Comparison of ENCODE assay signal across 21 mouse cellular contexts in genomic region chr19:53898498-53898897, GRCm38 (mm10). TPM values are rescaled to one million over a fixed set of nuclear protein-coding genes. Genes with fewer than 3 reads are reported as not detected.
DNase-seq lines count a peak whose midpoint lies in the region; ATAC-seq and TF ChIP-seq lines count a peak whose summit lies in the region.
"Had no signal": no experiment of that assay in that cellular context is flagged by ENCODE, and none has a peak within 500 bp of the region (broad histone marks: within the 10 kb centered on the region; RNA-seq: fewer than 3 reads in every experiment).

No protein-coding gene starts in this region.

- H3K4me1 ChIP-seq in heart, embryonic 10.5 days: peaks cover 15% of the 10 kb centered on the region
- H3K4me1 ChIP-seq in spleen, adult 2 months (ENCODE audit: control insufficient read depth, insufficient read depth, insufficient read length): peaks cover 43% of the 10 kb centered on the region
- peaks cover 10% of the 10 kb centered on the region; the same call in 1 of the 2 replicates for H3K4me1 ChIP-seq in stomach, postnatal 0 days (replicated peaks; ENCODE audit: control insufficient read depth, insufficient read depth)

- peak overlapping the region; percentile 56; the same call in 1 of the 2 replicates for H3K27ac ChIP-seq in heart, embryonic 10.5 days
- peak overlapping the region; percentile 6; the same call in 1 of the 2 replicates for H3K27ac ChIP-seq in spleen, adult 2 months (ENCODE audit: insufficient read depth, low read length)
- peak overlapping the region; percentile 59 for H3K27ac ChIP-seq in stomach, postnatal 0 days (replicated peaks)
- H3K27ac ChIP-seq: embryonic facial prominence, embryonic 12.5 days; forebrain, embryonic 15.5 days; hindbrain, embryonic 14.5 days; liver, embryonic 13.5 days had no signal

- H3K9me3 ChIP-seq in heart, embryonic 10.5 days: no peaks in the 10 kb centered on the region
- no peaks in the 10 kb centered on the region for H3K9me3 ChIP-seq in stomach, postnatal 0 days (ENCODE audit: control insufficient read depth, low read length)
- H3K9me3 ChIP-seq: embryonic facial prominence, embryonic 12.5 days; forebrain, embryonic 15.5 days; liver, embryonic 13.5 days had no signal

- no peaks in the 10 kb centered on the region for H3K27me3 ChIP-seq in heart, embryonic 10.5 days (ENCODE audit: insufficient read depth, poor library complexity, severe bottlenecking)
- no peaks in the 10 kb centered on the region for H3K27me3 ChIP-seq in spleen, adult 2 months (ENCODE audit: control insufficient read depth, insufficient read depth, low read length)
- no peaks in the 10 kb centered on the region for H3K27me3 ChIP-seq in stomach, postnatal 0 days (ENCODE audit: control insufficient read depth, insufficient read depth, low read length)
- H3K27me3 ChIP-seq: embryonic facial prominence, embryonic 12.5 days; forebrain, embryonic 15.5 days; liver, embryonic 13.5 days had no signal

- TF ChIP-seq POLR2A in spleen, adult 2 months (IDR thresholded peaks at IDR 0.05; ENCODE audit: low read depth, low read length): no peak

- TF ChIP-seq CTCF in spleen, adult 2 months (IDR thresholded peaks at IDR 0.05; ENCODE audit: extremely low read depth, insufficient read depth, insufficient read length, insufficient replicate concordance): no peak
- TF ChIP-seq CTCF in stomach, postnatal 0 days (IDR thresholded peaks at IDR 0.05; ENCODE audit: low read depth): no peak

- peak; percentile 36 for DNase-seq in adrenal gland, postnatal 14 days
- no peak for DNase-seq in adrenal gland, postnatal 36 days
- peak; percentile 73 for DNase-seq in heart, embryonic 10.5 days (ENCODE audit: low spot score)
- no peak for DNase-seq in heart, postnatal 36 days
- no peak for DNase-seq in spleen, adult 2 months (ENCODE audit: low read depth in 1 of 2, low spot score in 2 of 2)
- DNase-seq in spleen, postnatal 14 days (ENCODE audit: low spot score in 2 of 2): no peak
- peak; percentile 13 for DNase-seq in stomach, postnatal 0 days (ENCODE audit: low spot score)
- DNase-seq in kidney, adult 9 months: no peak
- DNase-seq: adrenal gland, adult 2 months; cerebellum, adult 11-12 months; cerebellum, postnatal 25 days; kidney, adult 11 months; kidney, postnatal 14 days; liver, embryonic 13.5 days; midbrain, embryonic 14.5 days; right cerebral cortex, postnatal 4 days had no signal

- 76% methylated on average over 4 of the region's 4 CpGs for whole genome bisulfite sequencing in heart, embryonic 10.5 days
- WGBS in spleen, adult 2 months: 81% methylated on average over 4 of the region's 4 CpGs
- 80% methylated on average over 4 of the region's 4 CpGs for WGBS in stomach, postnatal 0 days

- no peak overlapping the region for H3K4me3 ChIP-seq in heart, embryonic 10.5 days
- no peak overlapping the region for H3K4me3 ChIP-seq in spleen, adult 2 months (ENCODE audit: extremely low read depth, insufficient read depth, insufficient read length)
- H3K4me3 ChIP-seq in stomach, postnatal 0 days (ENCODE audit: low read depth, low read length): no peak overlapping the region
- H3K4me3 ChIP-seq: embryonic facial prominence, embryonic 12.5 days; forebrain, embryonic 15.5 days; liver, embryonic 13.5 days; myocyte had no signal

- no peak overlapping the region for H3K4me2 ChIP-seq in stomach, postnatal 0 days (replicated peaks; ENCODE audit: low read depth)
- H3K4me2 ChIP-seq: embryonic facial prominence, embryonic 12.5 days; forebrain, embryonic 15.5 days; hindbrain, embryonic 14.5 days; liver, embryonic 13.5 days had no signal

- ATAC-seq in stomach, postnatal 0 days (ENCODE audit: low FRiP score, low TSS enrichment): no peak
- ATAC-seq: CD4-positive, CD25-positive, alpha-beta regulatory T cell, adult 4 months; forebrain, embryonic 15.5 days had no signal

- intact Hi-C loops in heart, postnatal 36 days (cut with DNase I): no loop called here

- no peak for TF ChIP-seq EP300 in stomach, postnatal 0 days (optimal IDR thresholded peaks at IDR 0.05)

- H3K9ac ChIP-seq in stomach, postnatal 0 days (ENCODE audit: low read length): no peak overlapping the region
- H3K9ac ChIP-seq: embryonic facial prominence, embryonic 12.5 days; forebrain, embryonic 15.5 days; hindbrain, embryonic 14.5 days; liver, embryonic 13.5 days had no signal

- H3K36me3 ChIP-seq in heart, embryonic 10.5 days: no peaks in the 10 kb centered on the region
- H3K36me3 ChIP-seq in spleen, adult 2 months (ENCODE audit: control insufficient read depth, insufficient read depth, low read length): no peaks in the 10 kb centered on the region
- no peaks in the 10 kb centered on the region for H3K36me3 ChIP-seq in stomach, postnatal 0 days (ENCODE audit: control insufficient read depth, insufficient read depth, low read length)
- H3K36me3 ChIP-seq: embryonic facial prominence, embryonic 12.5 days; forebrain, embryonic 15.5 days; liver, embryonic 13.5 days had no signal

RNA-seq across cellular contexts. Expression of gene Pdcd4, which starts 6.5 kb away (rescaled TPM):
- total RNA-seq in adrenal gland, postnatal 14 days (2021): 109 and 110 TPM in 2 replicates
- 100 to 1,000 TPM in 1 of 2 experiments, 10 to 100 TPM in 1; 83.2 to 121 TPM for total RNA-seq in adrenal gland, postnatal 36 days (2021)
- 31.4 and 35.0 TPM in 2 replicates for polyA plus RNA-seq in heart, embryonic 10.5 days (2016; fragmentation: Nextera tagmentation; extraction: Ambion mirVana)
- total RNA-seq in heart, postnatal 36 days (2021): 10 to 100 TPM; 23.1 to 27.5 TPM
- 8.7 and 9.4 TPM in 2 replicates for polyA plus RNA-seq in spleen, adult 2 months (2012; rRNA removed)
- 204 and 217 TPM in 2 replicates for polyA plus RNA-seq in stomach, postnatal 0 days (2015; fragmentation: Nextera tagmentation; extraction: Ambion mirVana)

RNA-seq across cellular contexts. Expression of gene Shoc2, which starts 45.6 kb away (rescaled TPM):
- total RNA-seq in adrenal gland, postnatal 14 days (2021): 42.0 and 44.8 TPM in 2 replicates
- 10 to 100 TPM; 47.5 to 52.6 TPM for total RNA-seq in adrenal gland, postnatal 36 days (2021)
- 51.0 and 54.7 TPM in 2 replicates for polyA plus RNA-seq in heart, embryonic 10.5 days (2016; fragmentation: Nextera tagmentation; extraction: Ambion mirVana)
- 10 to 100 TPM; 28.6 to 29.1 TPM for total RNA-seq in heart, postnatal 36 days (2021)
- 5.1 and 5.6 TPM in 2 replicates for polyA plus RNA-seq in spleen, adult 2 months (2012; rRNA removed)
- polyA plus RNA-seq in stomach, postnatal 0 days (2015; fragmentation: Nextera tagmentation; extraction: Ambion mirVana): 31.7 and 33.9 TPM in 2 replicates

RNA-seq across cellular contexts. Expression of gene Bbip1, which starts 45.9 kb away (rescaled TPM):
- 23.2 and 26.1 TPM in 2 replicates for total RNA-seq in adrenal gland, postnatal 14 days (2021)
- 10 to 100 TPM; 26.2 to 29.1 TPM for total RNA-seq in adrenal gland, postnatal 36 days (2021)
- 63.5 and 69.3 TPM in 2 replicates for polyA plus RNA-seq in heart, embryonic 10.5 days (2016; fragmentation: Nextera tagmentation; extraction: Ambion mirVana)
- total RNA-seq in heart, postnatal 36 days (2021): 10 to 100 TPM; 34.9 to 36.2 TPM
- polyA plus RNA-seq in spleen, adult 2 months (2012; rRNA removed): 4.2 and 4.4 TPM in 2 replicates
- 48.7 and 52.8 TPM in 2 replicates for polyA plus RNA-seq in stomach, postnatal 0 days (2015; fragmentation: Nextera tagmentation; extraction: Ambion mirVana)

Comparison
In these comparisons a context has a peak if more than half of its experiments do, and no peak if none do; other contexts are left out.
1. DNase-seq: peak in adrenal gland, postnatal 14 days (single experiment), heart, embryonic 10.5 days (single experiment) and stomach, postnatal 0 days (single experiment); none in adrenal gland, postnatal 36 days (0 of 2), heart, postnatal 36 days (0 of 2), spleen, adult 2 months (0 of 2), spleen, postnatal 14 days (0 of 2) and kidney, adult 9 months (single experiment).
2. H3K27ac ChIP-seq: peak in every context shown above with its lines; median percentile 59 in stomach, postnatal 0 days; 56 in heart, embryonic 10.5 days; 6 in spleen, adult 2 months.